8 mouse cellular contexts compared by ENCODE assay signal in genomic region chr9:103761647-103762084, GRCm38 (mm10). TPM values are rescaled to one million over a fixed set of nuclear protein-coding genes. Genes with fewer than 3 reads are reported as not detected.
DNase-seq lines count a peak whose midpoint lies in the region; ATAC-seq and TF ChIP-seq lines count a peak whose summit lies in the region.

Gene Tmem108, minus strand, starts transcription at chr9:103761837.

- H3K36me3 ChIP-seq in E14TG2a.4 (ENCODE audit: insufficient read depth, low read length) = no peaks in the 10 kb centered on the region
- H3K36me3 ChIP-seq in hindbrain, embryonic 12.5 days = no peaks in the 10 kb centered on the region
- H3K36me3 ChIP-seq in lung, embryonic 16.5 days (ENCODE audit: control insufficient read depth, insufficient read depth, low read length) = no peaks in the 10 kb centered on the region

- peak within 1 kb of the TSS; percentile 80 for H3K9ac ChIP-seq in hindbrain, embryonic 12.5 days
- H3K9ac ChIP-seq in lung, embryonic 16.5 days (ENCODE audit: low read length) = peak within 1 kb of the TSS; percentile 72

- peak within 1 kb of the TSS; percentile 90 for H3K4me2 ChIP-seq in hindbrain, embryonic 12.5 days (replicated peaks)
- H3K4me2 ChIP-seq in lung, embryonic 16.5 days (ENCODE audit: low read depth, low read length) = peak within 1 kb of the TSS; percentile 96

- peak within 1 kb of the TSS; percentile 88 for H3K4me3 ChIP-seq in E14TG2a.4 (replicated peaks; ENCODE audit: low read length)
- H3K4me3 ChIP-seq in hindbrain, embryonic 12.5 days = peak within 1 kb of the TSS; percentile 71
- H3K4me3 ChIP-seq in lung, embryonic 16.5 days (ENCODE audit: low read length) = peak within 1 kb of the TSS; percentile 69

- H3K27me3 ChIP-seq in E14TG2a.4 (ENCODE audit: insufficient read depth, low read length) = peaks cover 57% of the 10 kb centered on the region
- peaks cover 27% of the 10 kb centered on the region for H3K27me3 ChIP-seq in hindbrain, embryonic 12.5 days
- H3K27me3 ChIP-seq in lung, embryonic 16.5 days (ENCODE audit: control insufficient read depth, insufficient read depth, low read depth, low read length) = peaks cover 22% of the 10 kb centered on the region

- under 1% methylated on average over 42 of the region's 51 CpGs for WGBS in hindbrain, embryonic 12.5 days
- WGBS in lung, embryonic 16.5 days = under 1% methylated on average over 46 of the region's 51 CpGs

- H3K4me1 ChIP-seq in E14TG2a.4 (replicated peaks; ENCODE audit: low read depth, low read length) = peaks cover 16% of the 10 kb centered on the region
- peaks cover 19% of the 10 kb centered on the region for H3K4me1 ChIP-seq in hindbrain, embryonic 12.5 days
- 0 out of 2 replicates have a peak, but pooled peaks cover 3% of the 10 kb centered on the region for H3K4me1 ChIP-seq in lung, embryonic 16.5 days (replicated peaks; ENCODE audit: control insufficient read depth, insufficient read depth, low read length)

- no peak for TF ChIP-seq CTCF in E14TG2a.4 (conservative IDR thresholded peaks at IDR 0.05; ENCODE audit: low read length)

- H3K27ac ChIP-seq in hindbrain, embryonic 12.5 days = peak within 1 kb of the TSS; percentile 55; the same call in 1 of the 2 replicates
- no peak within 1 kb of the TSS for H3K27ac ChIP-seq in lung, embryonic 16.5 days (ENCODE audit: low read length)

- peak; percentile 96 for ATAC-seq in hindbrain, embryonic 12.5 days (ENCODE audit: low FRiP score)
- peak; percentile 99 for ATAC-seq in lung, embryonic 16.5 days (ENCODE audit: low read depth)

- H3K9me3 ChIP-seq in E14TG2a.4 (ENCODE audit: low read length) = no peaks in the 10 kb centered on the region
- H3K9me3 ChIP-seq in hindbrain, embryonic 12.5 days (replicated peaks) = no peaks in the 10 kb centered on the region
- no peaks in the 10 kb centered on the region for H3K9me3 ChIP-seq in lung, embryonic 16.5 days (ENCODE audit: control insufficient read depth, low read length)

- peak; percentile 96 for DNase-seq in cerebellum, adult 8-10 months
- peak; percentile 86 to 91 for DNase-seq in frontal cortex, postnatal 10 days (ENCODE audit: low spot score in 2 of 2)
- peak; percentile 87 to 93 for DNase-seq in layer of hippocampus, postnatal 10 days (ENCODE audit: low spot score in 2 of 2)
- DNase-seq in ovary, postnatal 36 days (ENCODE audit: low spot score) = peak; percentile 81
- DNase-seq in thymus, postnatal 10 days (ENCODE audit: low spot score in 2 of 2) = peak; percentile 42 to 50

RNA-seq across cellular contexts. Expression of gene Tmem108, which starts in this region (rescaled TPM):
- 22.4 and 24.0 TPM in 2 replicates for polyA plus RNA-seq in hindbrain, embryonic 12.5 days (2016; fragmentation: Nextera tagmentation; extraction: Ambion mirVana)
- total RNA-seq in layer of hippocampus, postnatal 10 days (2021) = 10 to 100 TPM; 44.9 to 46.3 TPM
- 13.0 and 14.4 TPM in 2 replicates for polyA plus RNA-seq in lung, embryonic 16.5 days (2015; fragmentation: Nextera tagmentation; extraction: Ambion mirVana)

Comparison
In these comparisons a context has a peak if more than half of its experiments do, and no peak if none do; other contexts are left out.
1. DNase-seq: peak in every context shown above with its lines; median percentile 96 in cerebellum, adult 8-10 months; 90 in layer of hippocampus, postnatal 10 days; 88 in frontal cortex, postnatal 10 days; 81 in ovary, postnatal 36 days; 46 in thymus, postnatal 10 days.